Mouse (Mus musculus) lung, adult 18-20 months (tissue): ENCODE data around the gene Thtpa.

ENCODE experiments used
- DNase-seq, 2 experiments: peaks; one replicate each; pipeline ENCODE4 v3.0.0; 2022; ENCODE audit warnings: mixed read lengths in 2 of 2

Thtpa gene

GRCm38 (mm10) chr14:55106990-55107389, 12.4 kb downstream of the Thtpa start:
- DNase-seq: no peak

GRCm38 (mm10) chr14:55108202-55108870, 13.8 kb downstream of the Thtpa start:
- DNase-seq: no peak

- no peak for DNase-seq
Observed at GRCm38 (mm10) chr14:55109048-55109873, 14.7 kb downstream of the Thtpa start.

- no peak for DNase-seq
Observed at GRCm38 (mm10) chr14:55110076-55110475, 15.5 kb downstream of the Thtpa start.

- DNase-seq: no peak
Observed at GRCm38 (mm10) chr14:55111720-55112119, 17.1 kb downstream of the Thtpa start.

- DNase-seq: no peak
Observed at GRCm38 (mm10) chr14:55113351-55113974, 18.9 kb downstream of the Thtpa start.

GRCm38 (mm10) chr14:55113975-55114645, 19.5 kb downstream of the Thtpa start:
- DNase-seq: no peak

GRCm38 (mm10) chr14:55114759-55115701, 20.4 kb downstream of the Thtpa start:
- DNase-seq: peak in 1 of 2 experiments; percentile 62

GRCm38 (mm10) chr14:55115846-55116245, 21.3 kb downstream of the Thtpa start:
- DNase-seq: no peak

- no peak for DNase-seq
Observed at GRCm38 (mm10) chr14:55116425-55117200, 22.0 kb downstream of the Thtpa start, which contains the start of gene Jph4. TSS of gene Jph4 (minus strand) at chr14:55116935.

GRCm38 (mm10) chr14:55118852-55119251, 24.3 kb downstream of the Thtpa start:
- no peak for DNase-seq

GRCm38 (mm10) chr14:55119421-55120134, 25.0 kb downstream of the Thtpa start:
- no peak for DNase-seq

- DNase-seq: peak; percentile 74 to 78
Observed at GRCm38 (mm10) chr14:55121947-55122346, 27.4 kb downstream of the Thtpa start.

GRCm38 (mm10) chr14:55122359-55122758, 27.8 kb downstream of the Thtpa start:
- DNase-seq: no peak

- no peak for DNase-seq
Observed at GRCm38 (mm10) chr14:55125711-55126110, 31.1 kb downstream of the Thtpa start.

- DNase-seq: no peak
Observed at GRCm38 (mm10) chr14:55126521-55126920, 31.9 kb downstream of the Thtpa start.

- DNase-seq: no peak
Observed at GRCm38 (mm10) chr14:55135676-55136075, 41.1 kb downstream of the Thtpa start.

GRCm38 (mm10) chr14:55139313-55139712, 44.7 kb downstream of the Thtpa start:
- peak in 1 of 2 experiments; percentile 37 for DNase-seq

- no peak for DNase-seq
Observed at GRCm38 (mm10) chr14:55146324-55146723, 51.7 kb downstream of the Thtpa start.

- peak; percentile 6 to 20 for DNase-seq
Observed at GRCm38 (mm10) chr14:55146829-55147401, 52.3 kb downstream of the Thtpa start.
